Mouse (Mus musculus) lung, embryonic 15.5 days (tissue): ENCODE data around the gene Sprr2j-ps. TPM values are rescaled to one million over a fixed set of nuclear protein-coding genes. Genes with fewer than 3 reads are reported as not detected.

ENCODE experiments used
- polyA plus RNA-seq: library from polyadenylated mRNA; unstranded; fragments of >200 nt; fragmentation: Nextera tagmentation; extraction: Ambion mirVana; gene quantifications from 2 replicates; pipeline ENCODE4 v1.2.1, GENCODE M21; 2015

Gene Sprr2j-ps
- polyA plus RNA-seq, 1 experiment from 2014 or later: not detected

Other genes starting within 250 kb of the Sprr2j-ps start
- 0.22 TPM in 1 of 2 replicates, not detected in the other for gene Sprr2a1, start 202.3 kb upstream of the Sprr2j-ps start, polyA plus RNA-seq
- gene Sprr2a2, start 202.2 kb upstream of the Sprr2j-ps start, polyA plus RNA-seq: 4.2 and 15.4 TPM in 2 replicates
- 0.87 TPM in 1 of 2 replicates, not detected in the other for gene Sprr2a3, start 132.7 kb upstream of the Sprr2j-ps start, polyA plus RNA-seq
- gene Sprr2b, start 101.5 kb upstream of the Sprr2j-ps start, polyA plus RNA-seq: not detected in 2 replicates
- not detected in 2 replicates for gene Sprr2d, start 78.9 kb upstream of the Sprr2j-ps start, polyA plus RNA-seq
- gene Sprr2e, start 65.9 kb upstream of the Sprr2j-ps start, polyA plus RNA-seq: not detected in 2 replicates
- not detected in 2 replicates for gene Sprr2f, start 52.9 kb upstream of the Sprr2j-ps start, polyA plus RNA-seq
- gene Sprr2h, start 32.4 kb upstream of the Sprr2j-ps start, polyA plus RNA-seq: not detected in 2 replicates
- not detected in 2 replicates for gene Sprr2i, start 10.1 kb upstream of the Sprr2j-ps start, polyA plus RNA-seq
- gene Gm9774, start 11.3 kb downstream of the Sprr2j-ps start, polyA plus RNA-seq: 7.5 and 8.0 TPM in 2 replicates
- gene Sprr2k, start 14.5 kb downstream of the Sprr2j-ps start, polyA plus RNA-seq: not detected in 2 replicates
- not detected in 2 replicates for gene Sprr1b, start 20.7 kb downstream of the Sprr2j-ps start, polyA plus RNA-seq
- gene Sprr3, start 40.6 kb downstream of the Sprr2j-ps start, polyA plus RNA-seq: 0.20 TPM in 1 of 2 replicates, not detected in the other
- 0.82 and 1.2 TPM in 2 replicates for gene Sprr1a, start 67.8 kb downstream of the Sprr2j-ps start, polyA plus RNA-seq
- not detected in 2 replicates for gene Sprr4, start 82.4 kb downstream of the Sprr2j-ps start, polyA plus RNA-seq
- gene 2310046K23Rik, start 116.4 kb downstream of the Sprr2j-ps start, polyA plus RNA-seq: not detected in 2 replicates
- not detected in 2 replicates for gene Ivl, start 155.7 kb downstream of the Sprr2j-ps start, polyA plus RNA-seq
- not detected in 2 replicates for gene Smcp, start 170.9 kb downstream of the Sprr2j-ps start, polyA plus RNA-seq
- gene 2210017I01Rik, start 189.4 kb downstream of the Sprr2j-ps start, polyA plus RNA-seq: not detected in 2 replicates
- gene Lce6a, start 203.6 kb downstream of the Sprr2j-ps start, polyA plus RNA-seq: not detected in 2 replicates
- not detected in 2 replicates for gene Lce1a1, start 230.2 kb downstream of the Sprr2j-ps start, polyA plus RNA-seq
- not detected in 2 replicates for gene Lce1b, start 238.8 kb downstream of the Sprr2j-ps start, polyA plus RNA-seq